Mouse (Mus musculus): ENCODE data around the gene Nup107. TPM values are rescaled to one million over a fixed set of nuclear protein-coding genes. Genes with fewer than 3 reads are reported as not detected.

Nup107 gene
- 44.9 and 45.1 TPM in 2 replicates for polyA plus RNA-seq (2015; fragmentation: Nextera tagmentation; extraction: Ambion mirVana)

DNA sequence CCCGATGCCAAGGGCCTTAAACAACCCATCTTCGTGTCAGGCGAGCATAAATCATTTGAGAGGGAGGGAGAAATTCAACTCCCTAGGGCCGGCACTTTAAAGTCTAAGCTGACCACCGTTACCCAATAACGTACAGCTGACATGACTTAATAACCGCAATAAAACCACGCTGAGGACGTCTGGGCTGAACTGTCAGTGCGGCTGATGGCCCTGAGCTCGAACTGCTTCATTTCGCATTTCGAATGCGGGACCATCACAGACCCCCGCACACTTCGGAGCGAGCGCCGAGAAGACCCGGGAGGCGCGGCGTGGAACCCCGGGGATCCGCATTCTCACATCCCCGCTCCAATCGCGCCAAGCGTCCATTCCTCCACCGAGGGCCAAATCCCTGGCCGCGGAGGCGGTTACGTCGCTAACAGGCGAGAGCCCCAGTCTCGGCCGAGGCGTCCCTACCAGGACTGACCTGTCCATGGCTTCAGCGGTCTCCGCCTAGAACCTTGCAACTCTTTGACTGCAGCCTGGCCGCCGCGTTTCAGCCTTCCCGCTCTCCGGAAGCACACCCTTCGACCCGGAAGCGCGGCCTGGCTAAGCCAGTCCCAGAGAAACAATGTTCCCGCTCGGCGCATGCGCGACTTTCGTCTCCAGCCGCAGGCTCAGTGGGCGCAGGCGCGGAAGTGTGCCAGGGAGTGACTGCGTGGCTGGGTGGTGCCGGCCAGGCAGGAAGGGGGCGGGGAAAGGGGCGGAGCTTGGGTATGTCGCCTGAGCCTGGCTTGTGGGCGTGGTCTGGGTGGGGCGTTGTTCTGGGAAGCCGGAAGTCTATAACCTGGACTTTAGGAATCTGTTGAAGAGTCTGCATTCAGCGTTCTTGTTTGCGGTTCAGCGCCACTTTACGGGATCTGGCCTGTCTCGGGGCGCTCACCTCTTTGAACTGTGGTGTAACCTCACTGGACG, at the start of gene Nup107:
Gene Nup107 (minus strand): TSS at position 565 of the 951 bp plus-strand sequence.
- H3K27me3 ChIP-seq, result no peaks in the 10 kb centered on the region
- ATAC-seq, result peak; percentile 97
- peak within 1 kb of the TSS; percentile 84 for H3K4me2 ChIP-seq (replicated peaks)
- H3K4me1 ChIP-seq (replicated peaks), result peaks cover 19% of the 10 kb centered on the region
- H3K9ac ChIP-seq (replicated peaks), result peak within 1 kb of the TSS; percentile 84
- H3K36me3 ChIP-seq, result peaks cover 11% of the 10 kb centered on the region
- peak within 1 kb of the TSS; percentile 67 for H3K27ac ChIP-seq
- WGBS, result under 1% methylated on average over 75 of the region's 75 CpGs
- H3K4me3 ChIP-seq (replicated peaks), result peak within 1 kb of the TSS; percentile 85
- H3K9me3 ChIP-seq, result no peaks in the 10 kb centered on the region

DNA sequence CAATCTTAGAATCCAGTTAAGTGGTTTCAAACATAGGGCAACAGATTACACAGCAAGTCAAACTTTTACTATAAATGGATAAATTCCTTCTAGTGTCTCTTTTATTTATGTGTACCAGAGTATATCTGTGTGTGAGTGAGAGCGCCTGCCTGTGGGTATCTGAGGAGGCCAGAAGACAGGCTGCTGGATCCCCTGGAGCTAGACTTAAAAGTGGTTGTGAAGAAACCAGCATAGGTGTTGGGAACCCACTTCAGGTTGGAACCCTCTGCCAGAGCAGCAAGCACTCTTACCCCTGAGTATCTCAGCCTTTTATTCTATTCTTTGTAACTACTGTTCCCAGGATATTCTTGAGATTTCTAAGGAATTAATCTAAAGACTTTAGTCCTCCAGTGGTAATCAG, 49.3 kb upstream of the Nup107 start:
- 90% methylated on average over 1 of the region's 1 CpGs for WGBS

DNA sequence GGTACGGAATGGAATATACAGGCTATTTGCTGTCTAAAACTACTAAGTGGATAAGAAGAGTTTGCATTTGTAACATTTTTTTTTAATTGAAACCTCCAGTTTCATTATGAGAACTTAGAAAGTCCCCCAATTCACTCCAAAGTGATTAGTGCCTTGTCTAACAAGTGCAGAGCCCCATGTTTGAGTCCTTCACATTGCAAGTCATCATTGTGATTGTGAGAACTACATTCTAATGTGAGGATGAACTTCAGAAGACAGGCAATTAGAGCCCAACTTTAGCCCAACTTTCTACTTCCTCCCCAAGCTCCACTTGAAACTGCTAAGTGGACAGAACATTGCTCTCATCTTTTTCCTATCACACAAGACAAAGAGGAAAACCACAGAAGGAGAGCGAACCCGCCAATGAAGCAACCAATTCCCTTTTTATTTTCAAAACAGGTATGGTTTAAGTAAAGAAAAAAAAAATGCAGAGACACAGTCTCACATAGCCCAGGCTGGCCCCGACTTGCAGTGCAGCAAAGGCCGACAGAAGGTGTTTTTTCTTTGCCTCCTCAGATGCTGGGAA, 48.0 kb upstream of the Nup107 start:
- no peak overlapping the region for H3K9ac ChIP-seq (replicated peaks)
- H3K4me1 ChIP-seq (replicated peaks), result peaks cover 18% of the 10 kb centered on the region

More for the DNA sequence above, 49.3 kb upstream of the Nup107 start:
- ATAC-seq, result no peak
- Histone ChIP-seq H3K27me3 (no peaks in the 10 kb centered on the region), H3K4me1 (replicated peaks) (peaks cover 22% of the 10 kb centered on the region), H3K36me3 (no peaks in the 10 kb centered on the region), H3K27ac (no peak overlapping the region), H3K9ac (replicated peaks) (no peak overlapping the region), H3K4me3 (replicated peaks) (no peak overlapping the region), H3K4me2 (replicated peaks) (no peak overlapping the region), H3K9me3 (no peaks in the 10 kb centered on the region)

DNA sequence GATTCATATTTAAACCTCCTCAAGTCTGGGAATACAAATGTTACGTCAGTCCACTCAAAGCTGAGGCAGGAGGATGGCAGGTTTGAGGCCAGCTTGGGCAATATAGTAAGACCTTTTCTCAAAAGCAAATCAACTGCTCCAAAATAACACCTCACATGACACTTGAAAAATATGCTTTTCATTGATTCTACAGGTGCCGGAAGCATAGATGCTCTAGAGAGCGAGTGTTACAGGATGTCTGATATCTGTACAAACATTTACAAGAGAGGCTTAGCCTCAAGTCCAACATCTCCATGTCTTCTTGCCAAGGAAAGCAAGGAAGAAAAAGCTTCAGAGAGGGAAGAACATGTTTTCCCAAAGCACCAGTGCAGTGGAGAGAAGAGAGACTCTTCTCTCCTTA, 47.2 kb upstream of the Nup107 start:
- no peak overlapping the region for H3K4me2 ChIP-seq (replicated peaks)
- H3K4me3 ChIP-seq (replicated peaks), result no peak overlapping the region
- H3K27me3 ChIP-seq, result no peaks in the 10 kb centered on the region
- H3K9me3 ChIP-seq, result no peaks in the 10 kb centered on the region
- H3K9ac ChIP-seq (replicated peaks), result no peak overlapping the region
- ATAC-seq, result no peak
- no peak overlapping the region for H3K27ac ChIP-seq
- WGBS, result 97% methylated on average over 3 of the region's 3 CpGs
- no peaks in the 10 kb centered on the region for H3K36me3 ChIP-seq
- H3K4me1 ChIP-seq (replicated peaks), result peaks cover 16% of the 10 kb centered on the region

More for the DNA sequence above, 48.0 kb upstream of the Nup107 start:
- 92% methylated on average over 5 of the region's 5 CpGs for WGBS
- Histone ChIP-seq H3K36me3 (no peaks in the 10 kb centered on the region), H3K27ac (no peak overlapping the region), H3K4me3 (replicated peaks) (no peak overlapping the region), H3K9me3 (no peaks in the 10 kb centered on the region), H3K4me2 (replicated peaks) (no peak overlapping the region), H3K27me3 (no peaks in the 10 kb centered on the region)
- ATAC-seq, result no peak

DNA sequence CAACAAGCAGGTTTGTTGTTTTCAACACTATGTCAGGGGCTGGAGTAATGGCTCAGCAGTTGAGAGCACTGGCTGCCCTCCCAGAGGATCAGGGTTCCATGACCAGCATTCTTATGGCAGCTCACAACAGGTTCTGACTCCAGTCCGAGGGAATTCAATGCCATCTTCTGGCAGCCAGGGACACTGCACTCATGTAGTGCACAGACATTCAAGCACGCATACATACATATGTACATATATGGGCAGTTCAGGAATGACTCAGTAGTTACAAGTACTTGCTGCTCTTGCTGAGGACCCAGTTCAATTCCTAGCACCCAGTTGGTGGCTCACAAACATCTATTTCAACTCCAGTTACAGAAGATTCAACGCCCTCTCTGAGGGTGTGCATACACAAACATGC, 46.4 kb upstream of the Nup107 start:
- no peak for ATAC-seq
- WGBS, result 92% methylated on average over 3 of the region's 3 CpGs

DNA sequence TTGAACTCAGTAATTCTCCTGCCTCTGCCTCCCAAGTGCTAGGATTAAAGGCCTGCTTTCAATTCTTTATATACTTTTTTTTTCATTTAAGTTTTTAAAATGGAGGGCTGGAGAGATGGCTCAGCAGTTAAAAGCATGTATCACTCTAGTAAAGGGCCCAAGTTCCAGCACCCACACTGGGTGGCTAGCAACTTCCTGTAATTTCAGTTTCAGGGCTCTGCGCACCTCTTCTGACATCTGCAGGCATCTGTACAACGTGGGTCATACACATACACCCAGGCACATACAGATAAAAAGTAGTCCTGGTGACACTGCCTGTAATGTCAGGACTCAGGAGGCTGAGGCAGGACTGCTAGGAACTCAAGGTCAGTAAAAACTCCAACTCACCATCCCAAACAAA, 43.8 kb upstream of the Nup107 start:
- Histone ChIP-seq H3K27ac (no peak overlapping the region), H3K9ac (replicated peaks) (no peak overlapping the region), H3K27me3 (no peaks in the 10 kb centered on the region), H3K36me3 (no peaks in the 10 kb centered on the region), H3K4me3 (replicated peaks) (no peak overlapping the region), H3K4me2 (replicated peaks) (no peak overlapping the region), H3K9me3 (no peaks in the 10 kb centered on the region), H3K4me1 (replicated peaks) (no peaks in the 10 kb centered on the region)
- no peak for ATAC-seq
- 90% methylated on average over 2 of the region's 2 CpGs for WGBS

More for the DNA sequence above, 46.4 kb upstream of the Nup107 start:
- H3K9ac ChIP-seq (replicated peaks), result no peak overlapping the region
- H3K4me3 ChIP-seq (replicated peaks), result no peak overlapping the region
- H3K27me3 ChIP-seq, result no peaks in the 10 kb centered on the region
- H3K27ac ChIP-seq, result no peak overlapping the region
- peaks cover 8% of the 10 kb centered on the region for H3K4me1 ChIP-seq (replicated peaks)
- H3K36me3 ChIP-seq, result no peaks in the 10 kb centered on the region
- no peak overlapping the region for H3K4me2 ChIP-seq (replicated peaks)
- no peaks in the 10 kb centered on the region for H3K9me3 ChIP-seq

DNA sequence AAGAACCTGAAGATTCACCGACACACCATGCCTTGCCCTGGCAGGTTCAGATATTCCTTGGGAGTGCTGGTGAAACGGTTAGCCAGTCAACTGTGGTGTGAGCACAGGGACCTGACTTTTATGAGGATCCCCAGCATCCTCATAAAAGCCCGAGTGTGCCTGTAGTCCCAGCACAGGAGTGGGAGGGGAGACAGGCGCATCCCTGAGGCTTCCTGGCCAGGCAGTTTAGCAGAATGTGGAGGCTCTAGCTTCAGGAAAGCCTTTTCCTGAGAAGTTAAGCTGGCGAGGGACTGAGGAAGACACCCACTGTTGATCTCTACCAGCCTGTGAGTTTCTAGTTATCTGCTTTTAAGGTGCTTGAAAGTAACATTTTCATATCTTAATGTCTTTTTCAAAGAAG, 42.9 kb upstream of the Nup107 start:
- no peaks in the 10 kb centered on the region for H3K36me3 ChIP-seq
- ATAC-seq, result no peak
- WGBS, result 68% methylated on average over 5 of the region's 5 CpGs

DNA sequence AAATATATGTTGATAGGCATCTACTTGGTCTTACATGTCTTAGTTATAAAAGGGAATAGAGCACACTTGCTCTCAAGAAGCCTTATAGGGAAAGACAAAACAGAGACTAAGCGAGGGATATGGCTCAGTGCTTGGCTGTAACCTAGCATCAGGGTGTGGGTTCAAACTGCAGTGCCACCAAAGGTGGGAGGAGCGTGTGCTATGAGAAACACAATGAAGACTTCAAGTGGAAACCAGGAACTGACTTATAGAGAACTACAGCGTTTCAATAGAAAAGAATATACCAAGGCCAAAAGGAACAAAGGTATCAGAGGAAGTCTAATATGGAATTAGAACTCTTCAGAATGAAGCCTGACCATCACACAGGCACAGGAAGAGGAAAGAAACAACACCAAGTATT, 38.3 kb upstream of the Nup107 start:
- Histone ChIP-seq H3K4me1 (replicated peaks) (0 out of 2 replicates have a peak, but pooled peaks cover 5% of the 10 kb centered on the region), H3K9ac (replicated peaks) (no peak overlapping the region), H3K4me3 (replicated peaks) (no peak overlapping the region), H3K9me3 (no peaks in the 10 kb centered on the region), H3K27ac (no peak overlapping the region), H3K4me2 (replicated peaks) (no peak overlapping the region), H3K36me3 (no peaks in the 10 kb centered on the region), H3K27me3 (no peaks in the 10 kb centered on the region)
- ATAC-seq, result no peak
- 94% methylated on average over 3 of the region's 3 CpGs for WGBS

More for the DNA sequence above, 42.9 kb upstream of the Nup107 start:
- no peak overlapping the region for H3K4me2 ChIP-seq (replicated peaks)
- H3K27me3 ChIP-seq, result no peaks in the 10 kb centered on the region
- no peaks in the 10 kb centered on the region for H3K4me1 ChIP-seq (replicated peaks)
- H3K27ac ChIP-seq, result no peak overlapping the region
- H3K9ac ChIP-seq (replicated peaks), result no peak overlapping the region
- H3K9me3 ChIP-seq, result no peaks in the 10 kb centered on the region
- H3K4me3 ChIP-seq (replicated peaks), result no peak overlapping the region

DNA sequence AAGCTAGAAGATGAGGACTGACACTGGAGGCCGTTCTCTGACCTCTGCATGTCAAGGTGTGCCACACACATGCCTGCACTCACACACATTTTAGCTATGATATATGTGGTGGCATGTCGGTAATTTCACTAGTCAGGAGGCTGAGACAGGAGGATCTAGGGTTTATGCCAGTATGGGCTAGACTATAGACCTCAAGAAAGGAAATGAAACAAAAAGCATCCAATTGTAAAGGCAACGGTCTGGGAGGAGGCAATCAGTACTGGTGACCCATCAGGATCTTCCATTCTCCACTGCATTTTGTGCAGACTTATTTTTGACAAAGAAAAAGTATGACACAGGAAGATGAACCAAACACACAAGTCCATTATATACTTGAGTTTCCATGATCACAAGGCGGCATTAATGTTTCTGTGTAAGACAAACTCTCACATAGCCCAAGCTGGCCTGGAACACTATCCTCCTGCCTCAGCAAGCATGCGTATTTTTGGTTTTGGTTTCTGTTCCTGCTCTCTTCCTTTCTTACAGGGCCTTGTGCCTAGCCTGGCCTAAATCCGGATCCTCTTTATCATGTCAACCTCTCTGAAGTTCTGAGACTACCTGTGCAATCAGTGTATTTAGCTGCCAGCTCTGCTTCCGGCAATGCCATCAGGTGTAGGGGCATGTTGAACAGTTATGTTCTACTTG, 37.1 kb upstream of the Nup107 start:
- 98% methylated on average over 7 of the region's 7 CpGs for WGBS
- peaks cover 10% of the 10 kb centered on the region; the same call in 1 of the 2 replicates for H3K4me1 ChIP-seq (replicated peaks)
- no peaks in the 10 kb centered on the region for H3K36me3 ChIP-seq
- H3K27me3 ChIP-seq, result no peaks in the 10 kb centered on the region
- no peaks in the 10 kb centered on the region for H3K9me3 ChIP-seq
- H3K9ac ChIP-seq (replicated peaks), result no peak overlapping the region
- no peak overlapping the region for H3K27ac ChIP-seq
- no peak overlapping the region for H3K4me2 ChIP-seq (replicated peaks)
- H3K4me3 ChIP-seq (replicated peaks), result no peak overlapping the region
- no peak for ATAC-seq

DNA sequence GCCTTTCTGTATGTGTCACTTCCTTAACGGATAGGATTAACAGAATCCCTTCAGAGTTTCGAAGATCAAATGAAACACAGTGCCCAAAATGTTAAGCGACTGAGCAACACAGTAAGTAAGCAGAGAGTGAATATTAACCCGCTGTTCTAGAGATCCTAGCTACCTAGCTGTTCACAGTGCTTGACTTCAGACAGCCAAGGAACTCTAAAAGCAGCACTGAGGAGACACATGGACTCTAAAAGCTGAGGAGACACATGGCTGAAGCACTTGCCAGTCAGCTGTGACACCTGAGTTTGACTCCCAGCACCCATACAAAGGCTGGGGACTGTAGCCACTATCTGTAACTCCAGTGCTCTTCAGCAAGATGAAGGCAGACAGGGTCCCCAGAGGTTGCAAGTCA, 36.5 kb upstream of the Nup107 start:
- no peaks in the 10 kb centered on the region for H3K27me3 ChIP-seq
- H3K27ac ChIP-seq, result no peak overlapping the region
- WGBS, result 73% methylated on average over 4 of the region's 4 CpGs
- H3K36me3 ChIP-seq, result peaks cover 3% of the 10 kb centered on the region; the same call in 1 of the 2 replicates
- ATAC-seq, result no peak
- H3K4me2 ChIP-seq (replicated peaks), result no peak overlapping the region
- H3K4me3 ChIP-seq (replicated peaks), result no peak overlapping the region
- no peak overlapping the region for H3K9ac ChIP-seq (replicated peaks)
- H3K9me3 ChIP-seq, result no peaks in the 10 kb centered on the region
- H3K4me1 ChIP-seq (replicated peaks), result peaks cover 10% of the 10 kb centered on the region; the same call in 1 of the 2 replicates

DNA sequence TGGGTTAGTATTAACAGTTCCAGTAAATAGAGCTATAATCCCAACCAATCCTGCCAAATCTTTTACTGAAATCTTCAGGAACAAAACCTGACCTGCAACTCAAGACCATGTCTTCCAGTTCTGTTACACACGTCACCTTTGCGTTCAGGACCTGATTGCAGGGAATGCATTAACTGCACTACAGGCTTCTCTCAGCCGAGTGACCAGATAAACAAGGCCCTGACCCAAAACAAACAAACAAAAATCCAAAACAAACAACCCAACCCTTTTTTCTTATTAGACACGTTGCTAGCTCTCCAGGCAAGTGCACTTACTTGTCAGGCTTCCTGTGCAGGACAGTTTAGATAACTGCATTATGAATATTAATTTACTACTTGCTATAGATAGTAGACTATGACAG, 36.0 kb upstream of the Nup107 start:
- Histone ChIP-seq H3K9me3 (no peaks in the 10 kb centered on the region), H3K4me1 (replicated peaks) (peaks cover 10% of the 10 kb centered on the region; the same call in 1 of the 2 replicates), H3K9ac (replicated peaks) (no peak overlapping the region), H3K36me3 (peaks cover 3% of the 10 kb centered on the region), H3K27ac (no peak overlapping the region), H3K27me3 (no peaks in the 10 kb centered on the region), H3K4me2 (replicated peaks) (no peak overlapping the region), H3K4me3 (replicated peaks) (no peak overlapping the region)
- no peak for ATAC-seq
- WGBS, result 77% methylated on average over 4 of the region's 4 CpGs

DNA sequence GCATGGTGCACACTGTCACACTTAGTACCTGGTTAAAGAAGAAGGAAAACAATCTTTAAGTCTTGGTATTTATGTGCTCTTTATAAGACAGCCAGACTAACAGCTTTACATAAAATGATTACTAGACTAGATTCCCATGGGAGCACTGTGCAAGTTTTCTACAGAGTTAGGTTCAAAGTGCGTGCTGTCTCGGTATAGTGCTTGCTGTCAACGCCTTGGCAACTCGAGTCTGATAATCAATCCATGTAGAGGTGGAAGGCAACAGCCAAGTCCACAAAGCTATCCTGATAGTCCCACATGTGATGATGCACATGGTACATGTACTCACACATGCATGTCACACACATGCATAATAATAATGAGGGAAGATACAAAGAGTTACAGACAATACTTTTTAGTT, 32.1 kb upstream of the Nup107 start:
- no peak for ATAC-seq
- H3K27me3 ChIP-seq, result no peaks in the 10 kb centered on the region
- H3K4me1 ChIP-seq (replicated peaks), result peaks cover 10% of the 10 kb centered on the region; the same call in 1 of the 2 replicates
- no peak overlapping the region for H3K27ac ChIP-seq
- no peaks in the 10 kb centered on the region for H3K9me3 ChIP-seq
- no peak overlapping the region for H3K4me2 ChIP-seq (replicated peaks)
- H3K9ac ChIP-seq (replicated peaks), result no peak overlapping the region
- 87% methylated on average over 4 of the region's 4 CpGs for WGBS
- H3K4me3 ChIP-seq (replicated peaks), result no peak overlapping the region
- H3K36me3 ChIP-seq, result peaks cover 37% of the 10 kb centered on the region

Data from midbrain, embryonic 13.5 days (tissue).